Mouse (Mus musculus) cerebellum, adult 11-12 months (tissue): ENCODE results near the gene Gps2.

Source experiments
- DNase-seq: peaks from one replicate; pipeline ENCODE4 v3.0.0; 2022

Gene Gps2

GRCm38 (mm10) chr11:69913554-69914371 lies at the start of gene Gps2:
Gps2 (plus strand) TSS chr11:69913888.
- peak; percentile 93 for DNase-seq

GRCm38 (mm10) chr11:69864138-69864860 lies 49.4 kb upstream of the Gps2 start:
- no peak for DNase-seq

- no peak for DNase-seq
These were observed 48.1 kb upstream of the Gps2 start for GRCm38 (mm10) chr11:69865561-69865960.

GRCm38 (mm10) chr11:69867335-69867734 lies 46.4 kb upstream of the Gps2 start:
- no peak for DNase-seq

GRCm38 (mm10) chr11:69870289-69871069 lies 43.2 kb upstream of the Gps2 start:
- no peak for DNase-seq

GRCm38 (mm10) chr11:69871822-69872221 lies 41.9 kb upstream of the Gps2 start:
- no peak for DNase-seq

- DNase-seq: no peak
These were observed 41.2 kb upstream of the Gps2 start for GRCm38 (mm10) chr11:69872451-69872850.

GRCm38 (mm10) chr11:69876186-69876585 lies 37.5 kb upstream of the Gps2 start:
- no peak for DNase-seq

GRCm38 (mm10) chr11:69876867-69877266 lies 36.8 kb upstream of the Gps2 start:
- DNase-seq: peak; percentile 79

- no peak for DNase-seq
These were observed 35.8 kb upstream of the Gps2 start, which contains the start of gene Tmem95 for GRCm38 (mm10) chr11:69877878-69878277. Tmem95 (minus strand) TSS chr11:69878018.

GRCm38 (mm10) chr11:69878399-69878798 lies 35.3 kb upstream of the Gps2 start:
- no peak for DNase-seq

GRCm38 (mm10) chr11:69878952-69879351 lies 34.7 kb upstream of the Gps2 start:
- DNase-seq: no peak

- DNase-seq: peak; percentile 41
These were observed 34.0 kb upstream of the Gps2 start for GRCm38 (mm10) chr11:69879711-69880110.

GRCm38 (mm10) chr11:69880506-69880852 lies 33.2 kb upstream of the Gps2 start:
- peak; percentile 49 for DNase-seq

GRCm38 (mm10) chr11:69880853-69881603 lies 32.7 kb upstream of the Gps2 start, which contains the start of gene Kctd11:
Kctd11 (minus strand) TSS chr11:69881406.
- peak; percentile 77 for DNase-seq

GRCm38 (mm10) chr11:69881787-69882670 lies 31.7 kb upstream of the Gps2 start:
- peak; percentile 19 for DNase-seq

- DNase-seq: peak; percentile 28
These were observed 30.6 kb upstream of the Gps2 start for GRCm38 (mm10) chr11:69883066-69883465.

GRCm38 (mm10) chr11:69883527-69884151 lies 30.0 kb upstream of the Gps2 start:
- no peak for DNase-seq

- no peak for DNase-seq
These were observed 29.4 kb upstream of the Gps2 start for GRCm38 (mm10) chr11:69884240-69884639.

GRCm38 (mm10) chr11:69884663-69885062 lies 29.0 kb upstream of the Gps2 start:
- no peak for DNase-seq
